Mouse (Mus musculus): Measurements from ENCODE around the gene Rnf130. TPM values are rescaled to one million over a fixed set of nuclear protein-coding genes. Genes with fewer than 3 reads are reported as not detected.
A peak's percentile ranks its signal among the peaks of the same experiment; 100 is the strongest.

Rnf130 gene
- polyA plus RNA-seq, 1 experiment from 2014 or later: 72.5 TPM

DNA sequence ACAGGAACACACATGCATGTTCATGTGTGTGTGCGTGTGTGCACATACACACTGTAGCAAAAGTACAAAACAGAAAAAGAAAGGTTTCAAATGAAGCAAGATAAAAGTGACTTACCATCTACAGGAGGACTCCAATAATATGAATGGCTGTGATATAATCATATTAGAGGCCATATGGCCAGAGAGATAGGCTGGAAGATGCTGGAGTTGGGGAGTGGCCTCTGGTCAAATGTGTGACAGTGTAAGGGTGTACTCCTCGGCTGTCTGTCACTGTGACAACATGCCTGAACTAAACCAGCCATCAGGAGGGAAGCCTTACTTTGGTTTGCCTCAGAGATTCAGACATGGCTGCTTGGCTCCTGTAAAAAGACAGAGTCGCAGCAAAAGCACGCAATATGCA is 40.1 kb upstream of the Rnf130 start:
- H3K36me3 ChIP-seq (ENCODE audit: control insufficient read depth, insufficient read depth, low read length): no peaks in the 10 kb centered on the region
- no peaks in the 10 kb centered on the region for H3K4me1 ChIP-seq (ENCODE audit: control insufficient read depth, insufficient read depth, low read length)
- H3K27ac ChIP-seq (replicated peaks; ENCODE audit: low read depth, low read length): no peak overlapping the region
- no peaks in the 10 kb centered on the region for H3K9me3 ChIP-seq (ENCODE audit: control insufficient read depth, low read length)
- DNase-seq: no peak
- no peak overlapping the region for H3K4me2 ChIP-seq (ENCODE audit: low read length)
- H3K27me3 ChIP-seq (ENCODE audit: control insufficient read depth, insufficient read depth, low read length): no peaks in the 10 kb centered on the region
- no peak overlapping the region for H3K4me3 ChIP-seq (replicated peaks; ENCODE audit: low read depth, low read length)
- H3K9ac ChIP-seq (replicated peaks; ENCODE audit: low read length): no peak overlapping the region
- WGBS: 88% methylated on average over 4 of the region's 4 CpGs
- no peak for ATAC-seq (ENCODE audit: low FRiP score, low TSS enrichment)

DNA sequence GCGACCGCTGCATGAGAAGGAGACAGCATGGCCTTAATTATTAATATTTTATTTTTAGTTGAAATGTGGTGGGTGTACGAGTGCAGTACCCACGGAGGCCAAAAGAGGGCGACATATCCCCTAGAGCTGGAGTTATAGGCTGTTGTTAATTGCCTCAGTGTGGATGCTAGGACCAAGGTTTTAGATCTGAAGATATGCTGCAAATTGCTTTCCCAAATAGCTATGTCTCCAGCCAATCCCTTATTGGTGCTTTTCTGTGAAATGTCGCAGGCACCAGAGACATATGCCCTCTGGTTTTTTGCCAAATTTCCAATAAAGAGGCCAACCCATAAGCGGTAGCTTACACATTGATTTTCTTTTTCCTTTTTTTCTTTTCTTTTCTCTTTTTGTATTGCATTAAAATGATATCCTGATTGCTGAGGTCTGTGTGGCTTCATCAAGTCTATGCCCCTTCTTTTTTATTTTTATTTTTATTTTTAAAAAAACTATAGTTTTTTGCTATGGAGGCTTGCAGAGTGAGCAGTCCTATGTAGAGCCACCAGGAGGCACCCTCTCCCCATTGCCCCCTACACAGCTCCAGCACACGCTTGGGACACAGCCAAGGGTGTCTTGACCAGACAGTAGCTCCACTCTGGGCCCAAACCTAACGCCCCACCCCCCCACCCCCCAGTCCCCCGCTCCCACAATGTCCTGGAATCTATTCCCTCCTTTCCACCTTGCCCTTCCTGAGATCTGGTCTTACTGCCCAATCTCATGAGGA is 38.7 kb upstream of the Rnf130 start:
- 29% methylated on average over 10 of the region's 10 CpGs for WGBS
- Histone ChIP-seq H3K27ac (replicated peaks; ENCODE audit: low read depth, low read length) (no peak overlapping the region), H3K4me1 (ENCODE audit: control insufficient read depth, insufficient read depth, low read length) (no peaks in the 10 kb centered on the region), H3K9ac (replicated peaks; ENCODE audit: low read length) (no peak overlapping the region), H3K4me3 (replicated peaks; ENCODE audit: low read depth, low read length) (no peak overlapping the region), H3K4me2 (ENCODE audit: low read length) (no peak overlapping the region), H3K36me3 (ENCODE audit: control insufficient read depth, insufficient read depth, low read length) (no peaks in the 10 kb centered on the region), H3K9me3 (ENCODE audit: control insufficient read depth, low read length) (no peaks in the 10 kb centered on the region), H3K27me3 (ENCODE audit: control insufficient read depth, insufficient read depth, low read length) (no peaks in the 10 kb centered on the region)
- ATAC-seq (ENCODE audit: low FRiP score, low TSS enrichment) (no peak; the same call in 1 of the 2 replicates), DNase-seq (peak; percentile 68)

DNA sequence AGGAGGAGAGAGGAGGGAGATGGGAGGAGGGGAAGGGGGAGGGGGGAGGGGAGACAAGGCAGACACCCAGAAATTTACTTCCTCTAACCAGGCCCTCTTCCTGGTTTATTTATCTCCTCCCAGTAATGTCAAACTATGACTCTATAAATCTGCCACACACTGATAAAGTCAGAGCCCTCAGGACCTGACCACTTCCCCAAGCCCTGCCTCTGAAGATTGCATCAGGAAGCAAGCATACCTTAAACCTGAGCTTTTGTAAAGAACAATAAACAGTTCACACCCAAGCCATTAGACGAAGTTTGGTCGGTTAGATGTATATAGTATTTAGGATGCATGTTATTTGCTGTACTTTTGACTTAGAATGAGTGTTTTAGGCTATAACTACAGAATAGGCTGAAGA is 30.6 kb upstream of the Rnf130 start:
- no peaks in the 10 kb centered on the region for H3K9me3 ChIP-seq (ENCODE audit: control insufficient read depth, low read length)
- no peak for DNase-seq
- H3K4me3 ChIP-seq (replicated peaks; ENCODE audit: low read depth, low read length): no peak overlapping the region
- no peaks in the 10 kb centered on the region for H3K27me3 ChIP-seq (ENCODE audit: control insufficient read depth, insufficient read depth, low read length)
- no peaks in the 10 kb centered on the region for H3K4me1 ChIP-seq (ENCODE audit: control insufficient read depth, insufficient read depth, low read length)
- ATAC-seq (ENCODE audit: low FRiP score, low TSS enrichment): no peak
- H3K4me2 ChIP-seq (ENCODE audit: low read length): no peak overlapping the region
- 87% methylated on average over 2 of the region's 2 CpGs for WGBS
- H3K36me3 ChIP-seq (ENCODE audit: control insufficient read depth, insufficient read depth, low read length): no peaks in the 10 kb centered on the region
- H3K9ac ChIP-seq (replicated peaks; ENCODE audit: low read length): no peak overlapping the region
- no peak overlapping the region for H3K27ac ChIP-seq (replicated peaks; ENCODE audit: low read depth, low read length)

DNA sequence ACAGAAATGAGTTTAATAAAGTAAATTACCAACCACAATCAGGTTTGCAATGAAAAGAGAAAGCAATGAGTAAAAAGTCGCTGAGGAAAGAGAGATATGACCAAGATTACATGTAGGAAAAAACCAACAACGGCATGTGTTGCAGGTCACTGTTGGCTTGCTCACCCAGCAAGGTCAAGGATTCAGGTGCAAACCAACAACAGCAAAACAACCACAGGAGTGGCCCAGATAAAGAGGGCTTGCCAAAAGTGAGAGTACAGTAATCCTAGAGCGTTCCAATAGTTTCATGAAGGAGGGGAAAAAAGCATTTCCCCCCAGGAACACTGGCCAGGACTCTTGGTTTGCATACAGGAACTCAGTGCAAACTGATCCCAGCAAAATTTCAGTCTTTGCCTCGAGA is 28.7 kb upstream of the Rnf130 start:
- WGBS: 79% methylated on average over 4 of the region's 4 CpGs
- Histone ChIP-seq H3K4me1 (ENCODE audit: control insufficient read depth, insufficient read depth, low read length) (no peaks in the 10 kb centered on the region), H3K27me3 (ENCODE audit: control insufficient read depth, insufficient read depth, low read length) (no peaks in the 10 kb centered on the region), H3K9ac (replicated peaks; ENCODE audit: low read length) (no peak overlapping the region), H3K9me3 (ENCODE audit: control insufficient read depth, low read length) (no peaks in the 10 kb centered on the region), H3K4me3 (replicated peaks; ENCODE audit: low read depth, low read length) (no peak overlapping the region), H3K27ac (replicated peaks; ENCODE audit: low read depth, low read length) (no peak overlapping the region), H3K4me2 (ENCODE audit: low read length) (no peak overlapping the region), H3K36me3 (ENCODE audit: control insufficient read depth, insufficient read depth, low read length) (no peaks in the 10 kb centered on the region)
- DNase-seq (no peak), ATAC-seq (ENCODE audit: low FRiP score, low TSS enrichment) (no peak)

DNA sequence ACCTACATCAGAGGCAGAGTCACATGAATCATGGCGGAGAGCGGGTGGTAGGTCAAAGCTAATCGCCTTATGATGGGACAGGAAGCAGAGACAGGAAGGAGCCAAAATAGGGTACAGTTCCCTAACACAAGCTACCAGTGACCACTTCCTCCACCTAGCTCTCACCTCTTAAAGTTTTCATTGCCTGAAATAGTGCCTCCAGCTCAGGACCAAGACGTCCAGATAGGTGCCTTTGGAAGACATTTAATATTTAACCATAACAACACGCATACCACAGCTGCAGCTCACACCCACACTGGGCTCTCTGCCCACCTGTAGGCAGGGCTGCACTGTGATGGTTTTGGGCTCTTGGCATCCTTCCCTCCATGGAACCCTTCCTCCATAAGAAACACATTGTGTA is 27.8 kb upstream of the Rnf130 start:
- H3K4me1 ChIP-seq (ENCODE audit: control insufficient read depth, insufficient read depth, low read length): no peaks in the 10 kb centered on the region
- H3K27ac ChIP-seq (replicated peaks; ENCODE audit: low read depth, low read length): no peak overlapping the region
- DNase-seq (no peak), ATAC-seq (ENCODE audit: low FRiP score, low TSS enrichment) (no peak)
- no peaks in the 10 kb centered on the region for H3K9me3 ChIP-seq (ENCODE audit: control insufficient read depth, low read length)
- no peak overlapping the region for H3K9ac ChIP-seq (replicated peaks; ENCODE audit: low read length)
- WGBS: 89% methylated on average over 5 of the region's 5 CpGs
- no peak overlapping the region for H3K4me3 ChIP-seq (replicated peaks; ENCODE audit: low read depth, low read length)
- H3K4me2 ChIP-seq (ENCODE audit: low read length): no peak overlapping the region
- H3K36me3 ChIP-seq (ENCODE audit: control insufficient read depth, insufficient read depth, low read length): no peaks in the 10 kb centered on the region
- no peaks in the 10 kb centered on the region for H3K27me3 ChIP-seq (ENCODE audit: control insufficient read depth, insufficient read depth, low read length)

DNA sequence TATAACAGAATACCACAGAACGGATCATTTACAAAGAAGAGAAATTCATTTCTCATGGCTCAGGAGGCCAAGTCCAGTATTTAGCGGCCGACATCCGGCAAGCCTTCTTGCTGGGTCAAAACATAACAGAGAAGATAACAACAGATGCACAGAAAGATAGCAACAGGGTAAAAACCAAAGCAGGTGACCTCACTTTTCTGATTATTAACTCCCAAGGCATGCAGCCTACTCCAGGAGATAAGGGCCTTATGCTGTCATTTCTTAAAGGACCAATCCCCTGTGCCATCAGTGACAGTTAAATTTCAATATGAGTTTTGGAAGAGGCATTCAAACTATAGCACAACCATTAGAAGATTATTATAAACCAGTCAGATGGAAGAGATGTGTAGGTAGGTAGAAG is 22.3 kb upstream of the Rnf130 start:
- 93% methylated on average over 4 of the region's 4 CpGs for WGBS
- no peak for ATAC-seq (ENCODE audit: low FRiP score, low TSS enrichment)

DNA sequence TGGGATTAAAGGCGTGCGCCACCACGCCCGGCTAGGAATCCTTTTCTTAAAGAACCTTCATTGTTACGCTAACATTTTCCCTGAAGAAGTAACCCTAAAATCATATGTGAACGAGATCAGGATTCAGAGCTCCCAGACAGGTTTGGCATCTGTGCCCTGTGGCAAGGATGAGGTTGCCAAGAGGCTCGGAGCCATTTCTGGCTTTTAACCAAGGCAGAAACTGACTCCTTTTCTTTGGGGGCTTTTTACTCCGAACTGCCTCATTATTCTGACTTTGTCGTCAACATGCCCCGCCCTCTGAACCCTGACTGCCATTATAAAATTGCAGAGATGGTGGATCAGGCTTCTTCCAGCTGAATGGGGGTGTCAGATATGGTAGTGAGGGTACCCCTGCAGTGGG is 17.4 kb upstream of the Rnf130 start:
- Histone ChIP-seq H3K4me3 (replicated peaks; ENCODE audit: low read depth, low read length) (no peak overlapping the region), H3K27me3 (ENCODE audit: control insufficient read depth, insufficient read depth, low read length) (no peaks in the 10 kb centered on the region), H3K36me3 (ENCODE audit: control insufficient read depth, insufficient read depth, low read length) (no peaks in the 10 kb centered on the region), H3K27ac (replicated peaks; ENCODE audit: low read depth, low read length) (no peak overlapping the region), H3K9me3 (ENCODE audit: control insufficient read depth, low read length) (no peaks in the 10 kb centered on the region), H3K4me1 (ENCODE audit: control insufficient read depth, insufficient read depth, low read length) (no peaks in the 10 kb centered on the region), H3K9ac (replicated peaks; ENCODE audit: low read length) (no peak overlapping the region), H3K4me2 (ENCODE audit: low read length) (no peak overlapping the region)
- DNase-seq (no peak), ATAC-seq (ENCODE audit: low FRiP score, low TSS enrichment) (no peak)
- WGBS: 73% methylated on average over 10 of the region's 10 CpGs

More for the DNA sequence above, 22.3 kb upstream of the Rnf130 start:
- no peaks in the 10 kb centered on the region for H3K4me1 ChIP-seq (ENCODE audit: control insufficient read depth, insufficient read depth, low read length)
- no peaks in the 10 kb centered on the region for H3K9me3 ChIP-seq (ENCODE audit: control insufficient read depth, low read length)
- H3K27me3 ChIP-seq (ENCODE audit: control insufficient read depth, insufficient read depth, low read length): no peaks in the 10 kb centered on the region
- no peaks in the 10 kb centered on the region for H3K36me3 ChIP-seq (ENCODE audit: control insufficient read depth, insufficient read depth, low read length)
- no peak overlapping the region for H3K27ac ChIP-seq (replicated peaks; ENCODE audit: low read depth, low read length)
- DNase-seq: no peak
- no peak overlapping the region for H3K4me3 ChIP-seq (replicated peaks; ENCODE audit: low read depth, low read length)
- H3K4me2 ChIP-seq (ENCODE audit: low read length): no peak overlapping the region
- H3K9ac ChIP-seq (replicated peaks; ENCODE audit: low read length): no peak overlapping the region

DNA sequence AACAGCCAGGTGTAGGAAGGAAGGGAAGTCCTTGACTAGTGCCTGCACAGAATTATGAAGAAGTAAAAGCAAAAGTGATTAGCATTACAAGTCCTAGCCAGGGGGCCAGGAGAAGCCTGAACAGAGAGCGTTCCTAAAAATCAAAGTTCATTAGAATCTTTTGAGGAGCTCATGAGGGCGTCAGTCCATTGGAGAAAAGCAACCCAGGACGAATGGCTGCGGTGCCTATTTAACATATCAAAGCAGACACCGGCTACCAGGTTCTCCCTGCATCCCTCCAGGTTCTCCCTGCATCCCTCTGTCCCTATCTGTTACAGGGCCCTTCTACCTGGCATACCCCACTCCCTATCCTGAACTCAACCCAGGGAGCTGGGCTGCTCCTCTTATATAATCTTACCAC is 16.9 kb upstream of the Rnf130 start:
- Histone ChIP-seq H3K4me2 (ENCODE audit: low read length) (no peak overlapping the region), H3K4me1 (ENCODE audit: control insufficient read depth, insufficient read depth, low read length) (no peaks in the 10 kb centered on the region), H3K27me3 (ENCODE audit: control insufficient read depth, insufficient read depth, low read length) (no peaks in the 10 kb centered on the region)

DNA sequence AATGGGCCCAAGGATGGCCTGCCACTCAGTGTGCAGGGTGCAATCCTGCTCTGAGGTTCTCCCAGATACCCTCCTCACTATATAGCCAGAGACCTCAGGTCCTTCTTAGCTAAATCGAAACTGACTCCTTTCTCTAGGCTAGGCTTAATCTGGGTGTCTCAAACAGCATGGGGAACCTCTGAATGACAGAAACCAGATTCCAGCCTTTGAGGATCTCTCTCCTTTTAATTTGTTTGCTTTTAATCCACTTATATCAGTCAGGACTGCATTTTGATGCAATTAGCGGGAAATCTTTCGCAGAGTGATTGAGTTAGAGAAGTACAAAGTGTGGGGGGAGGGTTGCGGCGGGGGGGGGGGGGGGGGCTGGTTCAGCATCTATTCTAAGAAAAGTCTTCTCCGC is 12.1 kb upstream of the Rnf130 start:
- no peaks in the 10 kb centered on the region for H3K9me3 ChIP-seq (ENCODE audit: control insufficient read depth, low read length)
- no peak overlapping the region for H3K4me2 ChIP-seq (ENCODE audit: low read length)
- no peak for ATAC-seq (ENCODE audit: low FRiP score, low TSS enrichment)
- no peak for DNase-seq
- no peak overlapping the region for H3K27ac ChIP-seq (replicated peaks; ENCODE audit: low read depth, low read length)
- no peaks in the 10 kb centered on the region for H3K27me3 ChIP-seq (ENCODE audit: control insufficient read depth, insufficient read depth, low read length)
- no peak overlapping the region for H3K4me3 ChIP-seq (replicated peaks; ENCODE audit: low read depth, low read length)
- no peaks in the 10 kb centered on the region for H3K4me1 ChIP-seq (ENCODE audit: control insufficient read depth, insufficient read depth, low read length)
- H3K9ac ChIP-seq (replicated peaks; ENCODE audit: low read length): no peak overlapping the region
- WGBS: 62% methylated on average over 6 of the region's 6 CpGs
- no peaks in the 10 kb centered on the region for H3K36me3 ChIP-seq (ENCODE audit: control insufficient read depth, insufficient read depth, low read length)

More for the DNA sequence above, 16.9 kb upstream of the Rnf130 start:
- ATAC-seq (ENCODE audit: low FRiP score, low TSS enrichment) (no peak), DNase-seq (no peak)
- no peak overlapping the region for H3K4me3 ChIP-seq (replicated peaks; ENCODE audit: low read depth, low read length)
- H3K36me3 ChIP-seq (ENCODE audit: control insufficient read depth, insufficient read depth, low read length): no peaks in the 10 kb centered on the region
- H3K27ac ChIP-seq (replicated peaks; ENCODE audit: low read depth, low read length): no peak overlapping the region
- H3K9me3 ChIP-seq (ENCODE audit: control insufficient read depth, low read length): no peaks in the 10 kb centered on the region
- 21% methylated on average over 5 of the region's 5 CpGs for WGBS
- no peak overlapping the region for H3K9ac ChIP-seq (replicated peaks; ENCODE audit: low read length)
